Mouse (Mus musculus): ENCODE measurements at regions not wholly inside any gene's neighbourhood (a gene's known extent, or its start where the extent isn't known, plus 50 kb on each side); places are given as distances from the start of the nearest gene placed in this dataset.

DNA sequence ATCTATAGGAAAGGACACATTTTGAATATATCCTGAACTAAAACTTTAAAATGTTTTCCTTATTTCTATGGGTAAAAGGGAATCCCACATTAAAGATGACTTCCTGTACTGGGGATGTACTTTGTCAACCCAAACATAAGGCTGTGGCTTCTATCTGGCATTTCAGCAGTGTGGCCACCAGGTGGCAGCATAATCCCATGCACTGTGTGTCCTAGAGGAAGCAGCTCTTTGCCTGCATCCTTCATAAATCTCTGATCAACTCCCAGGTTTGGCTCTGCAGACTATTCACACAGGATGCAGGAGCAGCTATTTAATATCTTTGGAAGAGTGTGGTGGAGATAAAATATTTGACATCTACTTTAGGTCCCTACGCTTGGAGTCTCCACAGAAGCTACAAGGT, 59.1 kb downstream of the Bmp15 start:
- peak; percentile 61; the same call in 1 of the 2 replicates for TF ChIP-seq CTCF (IDR thresholded peaks at IDR 0.05; ENCODE audit: control insufficient read depth, insufficient read depth, insufficient replicate concordance, low read depth, low read length)
- no peak for TF ChIP-seq POLR2A (IDR thresholded peaks at IDR 0.05; ENCODE audit: control insufficient read depth, low read depth, low read length)

All from testis, adult 2 months (tissue).